Mouse (Mus musculus) hindbrain, postnatal 0 days (tissue): Measurements from ENCODE around the gene Phf21a. TPM values are rescaled to one million over a fixed set of nuclear protein-coding genes. Genes with fewer than 3 reads are reported as not detected.

ENCODE experiments used
- ATAC-seq: fragments of 200-750 bp; cut with Nextera tagmentation; 2 replicates; pipeline ENCODE4 v1.8.0; 2017; ENCODE audit warnings: mild to moderate bottlenecking, moderate TSS enrichment, moderate library complexity
- DNase-seq: peaks from one replicate; pipeline ENCODE4 v3.0.0-alpha.2; 2015; ENCODE audit warnings: low spot score
- H3K27ac ChIP-seq: fragments of 300-500 bp; sonication (generic); 2 replicates; pipeline ENCODE4 v1.5.1; 2014; ENCODE audit warnings: mild to moderate bottlenecking
- H3K27me3 ChIP-seq: fragments of 300-500 bp; sonication (generic); 2 replicates; pipeline ENCODE4 v1.6.1; 2014; ENCODE audit warnings: low read length, mixed read lengths; ENCODE audit not compliant: insufficient read depth
- H3K36me3 ChIP-seq: fragments of 300-500 bp; sonication (generic); 2 replicates; pipeline ENCODE4 v1.6.1; 2014; ENCODE audit warnings: low read length, mixed read lengths; ENCODE audit not compliant: insufficient read depth
- H3K4me1 ChIP-seq: fragments of 300-500 bp; sonication (generic); 2 replicates; pipeline ENCODE4 v1.6.1; 2014; ENCODE audit warnings: antibody characterized with exemption, low read length, mixed read lengths; ENCODE audit not compliant: insufficient read depth
- H3K4me2 ChIP-seq: fragments of 300-500 bp; sonication (generic); 2 replicates; pipeline ENCODE4 v1.6.1; 2014; ENCODE audit warnings: low read depth, mild to moderate bottlenecking, low read length, moderate library complexity, mixed read lengths
- H3K4me3 ChIP-seq: fragments of 300-500 bp; sonication (generic); 2 replicates; pipeline ENCODE4 v1.5.1; 2014; ENCODE audit warnings: low read length
- H3K9ac ChIP-seq: fragments of 300-500 bp; sonication (generic); replicated peaks from 2 replicates; pipeline ENCODE4 v1.6.1; 2014; ENCODE audit warnings: mild to moderate bottlenecking, low read length, moderate library complexity, mixed read lengths
- H3K9me3 ChIP-seq: fragments of 300-500 bp; sonication (generic); 2 replicates; pipeline ENCODE4 v1.6.1; 2016; ENCODE audit warnings: low read length, mixed read lengths
- CTCF ChIP-seq: IDR thresholded peaks from 2 replicates; pipeline ENCODE4 v1.5.1; 2016; ENCODE audit warnings: antibody characterized with exemption, control low read depth, low read depth
- WGBS: fragments of 180-500 bp; shearing (Covaris S2); extraction: QIAGEN DNeasy Blood & Tissue Kit; methylation state at CpG from one replicate; pipeline ENCODE4 v1.1.7; 2014; 5-methylcytosine and 5-hydroxymethylcytosine counted together
- polyA plus RNA-seq: library from polyadenylated mRNA; unstranded; fragments of >200 nt; fragmentation: Nextera tagmentation; extraction: Ambion mirVana; gene quantifications from 2 replicates; pipeline ENCODE4 v1.2.1, GENCODE M21; 2015
- total RNA-seq: library from RNA; depleted of rRNA; stranded (reverse); fragments of >200 nt; gene quantifications from 2 replicates; pipeline ENCODE4 v1.2.3, GENCODE M21; 2014

The Phf21a gene
- total and polyA plus RNA-seq, 2 experiments from 2014 or later, result 26.6 to 109 TPM

- Histone ChIP-seq H3K4me3 (peak overlapping the region; percentile 90), H3K27ac (peak overlapping the region; percentile 99), H3K9ac (peak overlapping the region; percentile 80), H3K4me2 (peak overlapping the region; percentile 80), H3K36me3 (no peaks in the 10 kb centered on the region), H3K9me3 (no peaks in the 10 kb centered on the region), H3K4me1 (peaks cover 9% of the 10 kb centered on the region; the same call in 1 of the 2 replicates), H3K27me3 (no peaks in the 10 kb centered on the region)
- ATAC-seq (peak; percentile 50), DNase-seq (peak; percentile 62)
- TF ChIP-seq CTCF, result no peak
- 2% methylated on average over 15 of the region's 19 CpGs for WGBS
Measured at GRCm38 (mm10) chr2:92184077-92184921, 91.4 kb downstream of the Phf21a start.

GRCm38 (mm10) chr2:92185062-92185765, 92.3 kb downstream of the Phf21a start:
- no peaks in the 10 kb centered on the region for H3K27me3 ChIP-seq
- peak overlapping the region; percentile 80 for H3K9ac ChIP-seq
- H3K4me3 ChIP-seq, result peak overlapping the region; percentile 90
- peak; percentile 30; the same call in 1 of the 2 replicates for ATAC-seq
- H3K4me2 ChIP-seq, result peak overlapping the region; percentile 80
- H3K36me3 ChIP-seq, result no peaks in the 10 kb centered on the region
- peaks cover 9% of the 10 kb centered on the region; the same call in 1 of the 2 replicates for H3K4me1 ChIP-seq
- H3K9me3 ChIP-seq, result no peaks in the 10 kb centered on the region
- peak overlapping the region; percentile 99 for H3K27ac ChIP-seq
- whole genome bisulfite sequencing, result under 1% methylated on average over 45 of the region's 47 CpGs
- TF ChIP-seq CTCF, result no peak
- peak; percentile 73 for DNase-seq

DNA sequence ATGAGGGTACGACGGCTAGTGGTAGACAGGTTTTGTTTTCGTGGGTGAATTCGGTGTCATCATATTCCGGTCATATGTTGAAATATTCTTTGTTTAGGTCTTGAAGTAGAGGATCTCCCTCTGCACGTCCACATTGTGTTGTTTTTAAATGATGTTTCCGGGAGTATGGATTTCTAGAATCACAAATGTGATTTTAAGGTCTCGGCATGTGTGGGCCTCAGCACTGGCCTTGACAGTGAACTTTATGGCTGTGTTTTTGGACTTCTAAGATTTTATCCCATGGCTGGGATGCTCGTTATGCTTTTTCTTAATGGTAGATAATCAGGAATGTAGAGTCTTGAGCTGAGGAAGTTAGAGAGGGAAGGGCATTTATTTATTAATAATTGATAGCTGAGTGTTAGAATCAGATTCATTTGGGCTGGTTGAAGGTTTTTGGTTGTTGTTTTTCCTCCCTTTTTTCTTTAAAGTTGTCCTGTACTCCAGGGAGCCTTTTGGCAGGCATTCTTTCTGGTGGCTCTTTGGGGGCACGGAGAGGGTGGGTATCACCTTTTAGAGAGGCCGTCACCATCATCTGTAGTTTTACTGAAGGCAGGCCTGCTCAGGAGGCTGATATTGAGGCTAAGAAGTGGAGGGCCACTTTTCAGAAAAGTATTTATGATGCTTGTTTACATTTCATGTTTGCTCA, 93.0 kb downstream of the Phf21a start:
- WGBS, result 4% methylated on average over 11 of the region's 11 CpGs
- no peak for TF ChIP-seq CTCF
- peak overlapping the region; percentile 80 for H3K4me2 ChIP-seq
- H3K4me3 ChIP-seq, result peak overlapping the region; percentile 90
- H3K27me3 ChIP-seq, result no peaks in the 10 kb centered on the region
- peak overlapping the region; percentile 80 for H3K9ac ChIP-seq
- H3K9me3 ChIP-seq, result no peaks in the 10 kb centered on the region
- DNase-seq, result no peak
- ATAC-seq, result no peak
- H3K27ac ChIP-seq, result peak overlapping the region; percentile 99
- H3K36me3 ChIP-seq, result no peaks in the 10 kb centered on the region
- H3K4me1 ChIP-seq, result peaks cover 9% of the 10 kb centered on the region; the same call in 1 of the 2 replicates

- no peak overlapping the region for H3K9ac ChIP-seq
- DNase-seq (peak; percentile 52), ATAC-seq (no peak)
- H3K9me3 ChIP-seq, result no peaks in the 10 kb centered on the region
- no peak overlapping the region for H3K4me3 ChIP-seq
- no peak overlapping the region for H3K27ac ChIP-seq
- peak overlapping the region; percentile 80 for H3K4me2 ChIP-seq
- TF ChIP-seq CTCF, result peak; percentile 48
- H3K27me3 ChIP-seq, result no peaks in the 10 kb centered on the region
- peaks cover 9% of the 10 kb centered on the region; the same call in 1 of the 2 replicates for H3K4me1 ChIP-seq
- no peaks in the 10 kb centered on the region for H3K36me3 ChIP-seq
- WGBS, result 59% methylated on average over 6 of the region's 6 CpGs
Measured at GRCm38 (mm10) chr2:92187061-92187460, 94.1 kb downstream of the Phf21a start.

DNA sequence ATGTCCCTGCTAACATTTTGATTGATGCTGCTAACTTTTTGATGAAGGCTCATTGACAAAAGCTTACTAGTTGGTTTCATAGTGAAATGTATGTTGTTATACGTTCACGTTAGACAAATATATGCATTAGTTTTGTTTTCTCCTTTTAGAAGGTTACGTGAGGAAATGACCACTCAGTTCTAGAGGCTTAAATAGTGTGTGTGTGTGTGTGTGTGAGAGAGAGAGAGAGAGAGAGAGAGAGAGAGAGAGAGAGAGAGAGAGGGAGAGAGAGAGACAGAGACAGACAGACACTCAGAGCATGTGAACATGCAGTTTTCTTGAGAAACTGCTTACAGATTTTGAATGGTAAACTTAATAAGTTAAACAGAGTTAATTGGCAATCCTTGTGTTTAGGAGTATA, 95.8 kb downstream of the Phf21a start:
- Histone ChIP-seq H3K9me3 (no peaks in the 10 kb centered on the region), H3K27ac (no peak overlapping the region), H3K4me1 (peaks cover 9% of the 10 kb centered on the region; the same call in 1 of the 2 replicates), H3K9ac (no peak overlapping the region), H3K36me3 (no peaks in the 10 kb centered on the region), H3K4me3 (no peak overlapping the region), H3K27me3 (no peaks in the 10 kb centered on the region), H3K4me2 (peak overlapping the region; percentile 33)
- ATAC-seq (no peak), DNase-seq (no peak)
- WGBS, result 64% methylated on average over 3 of the region's 3 CpGs
- TF ChIP-seq CTCF, result no peak

DNA sequence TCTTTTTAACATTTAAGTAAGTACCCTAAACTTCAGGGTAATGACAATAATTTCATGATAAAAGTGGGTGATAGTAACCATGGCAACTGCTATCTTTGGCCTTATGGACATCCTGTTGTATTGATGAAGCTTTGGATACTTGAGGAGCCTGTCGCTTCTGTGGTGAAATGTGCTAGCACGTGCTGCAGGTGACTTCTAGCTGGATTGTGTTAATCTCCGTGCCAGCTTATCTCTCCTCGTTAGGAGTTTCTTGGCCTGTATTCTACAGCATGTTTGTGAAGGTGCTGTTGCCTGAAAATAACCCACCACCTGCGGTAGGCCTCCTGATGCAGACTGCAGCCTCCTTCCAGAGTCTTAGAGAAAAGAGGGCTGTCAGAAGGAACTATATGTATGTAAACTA, 98.0 kb downstream of the Phf21a start:
- no peaks in the 10 kb centered on the region for H3K27me3 ChIP-seq
- H3K9ac ChIP-seq, result no peak overlapping the region
- WGBS, result 65% methylated on average over 5 of the region's 5 CpGs
- H3K36me3 ChIP-seq, result no peaks in the 10 kb centered on the region
- H3K4me3 ChIP-seq, result no peak overlapping the region
- no peak for ATAC-seq
- H3K4me2 ChIP-seq, result no peak overlapping the region
- no peak for TF ChIP-seq CTCF
- no peak for DNase-seq
- H3K4me1 ChIP-seq, result peaks cover 8% of the 10 kb centered on the region; the same call in 1 of the 2 replicates
- no peak overlapping the region for H3K27ac ChIP-seq
- H3K9me3 ChIP-seq, result no peaks in the 10 kb centered on the region
